Mouse (Mus musculus) right cerebral cortex, postnatal 10 days (tissue): ENCODE measurements around the gene Map3k5.

Experiments
- DNase-seq, 2 experiments: peaks; one replicate each; pipeline ENCODE4 v3.0.0; 2021; ENCODE audit warnings: low spot score in 2 of 2

Gene Map3k5

DNA sequence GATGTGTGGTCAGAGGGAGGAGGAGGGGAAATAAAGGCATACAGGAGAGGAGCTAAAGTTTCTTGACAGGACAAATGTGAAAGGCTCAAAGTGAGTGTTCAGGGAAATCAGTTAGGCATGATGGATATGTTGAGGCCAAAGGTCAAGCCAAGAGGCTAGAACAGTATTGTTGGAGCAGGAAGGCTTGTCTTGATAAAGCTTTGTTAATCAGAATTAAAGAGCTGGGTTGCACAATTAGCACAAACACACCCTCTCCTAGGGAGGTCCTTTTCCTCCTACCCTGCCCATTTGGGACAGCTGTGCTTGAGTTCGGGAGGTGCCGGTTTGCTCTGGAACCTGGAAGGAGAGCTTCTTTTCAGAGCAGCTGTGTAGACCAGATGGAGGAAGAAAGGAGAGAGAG lies 219.2 kb downstream of the Map3k5 start:
- no peak for DNase-seq

DNA sequence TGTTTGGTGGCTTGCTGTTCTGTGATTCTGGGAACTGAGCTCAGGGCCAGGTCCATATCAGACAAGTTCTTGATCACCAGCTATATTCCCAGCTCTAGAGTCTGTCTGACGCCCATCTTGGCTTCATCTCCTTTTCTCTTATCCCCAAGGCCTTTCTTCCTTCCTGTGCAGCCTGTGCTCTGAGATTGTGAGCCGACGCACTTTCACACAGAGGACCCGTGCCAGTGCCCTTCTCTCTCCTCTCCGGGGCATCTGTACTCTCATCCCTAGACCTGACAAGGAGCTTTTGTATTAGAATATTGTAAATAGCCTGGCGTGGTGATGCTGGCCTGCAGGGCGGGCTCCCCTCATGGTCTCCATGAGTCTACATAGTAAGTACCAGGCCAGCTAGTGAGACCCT lies 221.1 kb downstream of the Map3k5 start:
- DNase-seq = no peak

DNA sequence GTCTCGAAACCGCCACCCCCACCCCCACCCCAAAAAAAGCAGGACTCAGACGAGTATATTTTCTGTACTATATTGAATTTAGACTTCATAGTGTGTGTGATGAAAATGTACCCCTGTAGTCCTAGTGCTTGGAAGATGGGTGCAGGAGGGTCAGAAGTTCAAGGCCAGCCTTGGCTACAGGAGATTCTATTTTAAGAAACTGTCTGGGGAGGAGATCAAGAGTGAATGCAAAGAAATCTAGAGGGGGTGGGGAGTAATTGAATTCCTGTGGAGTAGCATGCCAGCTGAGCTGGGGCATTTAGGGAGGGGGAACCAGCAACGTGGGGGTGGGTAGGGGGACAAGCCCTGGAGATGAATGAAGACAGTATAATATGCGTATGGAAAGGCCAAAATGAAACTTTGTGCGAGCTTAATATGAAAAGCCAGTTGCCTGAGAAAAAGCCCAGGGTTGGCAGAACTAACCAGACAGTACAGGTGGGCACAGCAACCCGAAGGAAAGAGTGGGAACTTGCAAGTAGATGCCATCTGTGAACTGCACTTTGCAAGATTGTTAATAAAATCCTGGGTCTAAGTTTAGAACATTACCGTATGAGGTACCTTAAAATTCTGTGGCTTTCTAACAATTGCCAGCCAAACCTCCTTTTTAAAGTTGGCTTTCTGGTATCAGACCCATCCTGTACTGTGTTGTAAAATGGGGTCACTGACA lies 222.9 kb downstream of the Map3k5 start:
- DNase-seq = no peak

DNA sequence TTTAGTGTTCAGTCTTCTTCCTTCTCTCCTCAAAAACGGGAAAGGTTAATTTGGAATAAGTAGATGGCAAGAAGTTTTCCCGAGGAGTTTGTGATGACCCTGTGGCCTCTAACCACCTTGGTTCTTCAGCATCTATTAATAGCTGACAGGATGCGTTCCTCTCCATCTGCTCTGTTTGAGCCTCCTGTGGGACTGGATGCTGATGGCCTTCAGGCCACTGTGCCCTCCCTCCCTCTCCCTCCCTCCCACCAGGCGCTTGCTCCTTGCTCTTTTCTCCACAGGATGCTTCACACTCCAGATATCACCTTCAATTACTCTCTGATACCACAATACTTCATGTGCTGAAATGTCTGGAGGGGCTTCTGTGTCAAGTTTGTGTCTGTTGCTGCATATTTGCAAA lies 224.5 kb downstream of the Map3k5 start:
- DNase-seq = no peak

DNA sequence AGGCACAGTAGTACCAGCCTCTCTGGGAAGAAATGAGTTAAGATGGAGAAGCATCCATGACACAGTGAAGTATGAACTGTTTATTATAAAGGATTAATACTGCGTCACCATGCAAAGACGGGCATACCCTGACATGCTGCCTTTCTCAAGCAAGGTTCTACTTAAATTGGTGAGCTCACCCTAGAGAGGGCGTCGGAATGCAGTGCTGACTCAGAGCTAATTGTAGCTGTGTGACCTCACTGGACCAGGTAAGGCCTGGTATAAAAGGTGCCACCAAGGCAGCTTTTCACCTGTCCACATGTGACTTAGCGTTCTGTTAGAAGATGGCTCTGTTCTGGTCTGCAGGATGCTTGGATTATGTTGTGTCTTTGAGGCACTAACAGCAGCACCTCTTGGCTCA lies 225.0 kb downstream of the Map3k5 start:
- no peak for DNase-seq

DNA sequence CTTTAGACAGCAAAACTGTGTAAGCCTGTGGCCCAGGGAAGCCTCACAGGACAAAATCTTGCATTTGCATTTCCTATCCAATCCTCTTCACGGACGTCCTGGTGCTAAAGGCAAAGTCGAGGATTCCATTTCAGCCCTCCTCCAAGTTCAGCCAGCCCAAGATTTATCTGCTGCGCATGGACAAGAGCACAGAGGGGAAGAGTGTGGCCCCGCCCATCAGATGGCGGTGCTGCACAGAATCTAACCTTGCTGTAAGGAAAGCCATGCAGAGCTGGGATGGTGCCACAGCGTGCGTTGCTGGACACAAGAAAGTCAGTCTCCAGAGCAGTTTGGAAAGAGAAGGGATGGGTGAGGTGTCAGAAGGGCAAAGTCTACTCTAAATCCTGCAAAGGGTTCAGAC lies 226.6 kb downstream of the Map3k5 start:
- no peak for DNase-seq

DNA sequence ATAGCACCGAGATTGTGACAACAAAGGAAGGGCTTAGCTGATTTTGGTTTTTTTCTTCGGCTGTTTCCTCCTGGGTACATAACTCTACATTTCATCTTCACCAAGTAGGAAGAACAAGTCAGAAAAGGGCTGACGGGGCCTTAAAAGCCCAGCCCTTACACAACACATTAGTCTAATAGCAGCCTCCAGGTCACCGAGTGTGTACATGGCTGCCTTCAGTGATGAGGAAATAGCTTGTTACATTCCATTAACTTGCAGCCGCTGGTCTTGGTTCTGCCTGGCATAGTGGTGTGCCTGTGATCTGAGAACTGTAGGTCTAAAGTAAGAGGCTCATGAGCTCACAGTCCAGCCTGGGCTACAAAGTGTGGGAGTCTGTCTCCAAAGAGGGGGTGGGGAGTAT lies 230.5 kb downstream of the Map3k5 start:
- DNase-seq = no peak

DNA sequence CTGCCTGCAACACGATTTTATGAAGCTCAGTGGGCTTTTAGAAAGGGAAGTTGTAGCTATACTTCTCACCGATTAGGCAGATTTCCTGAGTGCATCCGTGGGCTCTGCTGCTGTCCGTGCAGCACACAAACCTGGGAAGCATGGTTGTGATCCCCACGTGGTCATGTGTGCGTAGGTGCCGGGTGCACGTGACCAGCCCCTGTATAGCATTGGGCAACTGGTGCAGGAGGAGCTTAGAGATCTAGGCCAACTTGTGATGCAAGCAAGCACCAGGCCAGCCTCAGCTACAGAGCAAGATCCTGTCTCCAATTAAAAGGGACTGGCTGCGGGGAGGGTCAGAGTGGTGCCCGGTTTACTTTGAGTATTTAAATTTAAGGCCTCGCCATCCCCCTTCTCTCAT lies 232.5 kb downstream of the Map3k5 start:
- DNase-seq = no peak

DNA sequence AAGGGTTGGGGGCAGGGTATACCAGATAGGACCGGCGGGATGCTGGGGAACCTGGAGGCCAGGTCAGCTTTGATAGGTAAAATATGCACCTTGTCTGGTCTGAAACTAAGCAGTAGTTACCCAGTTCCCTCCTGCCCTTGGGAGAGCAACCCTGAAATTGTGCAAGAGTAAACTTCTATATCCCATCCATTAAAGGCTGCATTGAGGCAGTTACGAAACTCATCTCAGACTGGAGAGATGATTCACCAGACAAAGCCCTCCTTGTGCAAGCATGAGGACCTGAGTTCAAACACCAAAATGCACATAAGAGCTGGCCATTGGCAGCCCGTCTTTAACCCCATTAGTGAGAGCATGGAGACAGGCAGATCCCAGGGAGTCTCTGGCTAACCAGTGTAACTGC lies 233.2 kb downstream of the Map3k5 start:
- DNase-seq = no peak

DNA sequence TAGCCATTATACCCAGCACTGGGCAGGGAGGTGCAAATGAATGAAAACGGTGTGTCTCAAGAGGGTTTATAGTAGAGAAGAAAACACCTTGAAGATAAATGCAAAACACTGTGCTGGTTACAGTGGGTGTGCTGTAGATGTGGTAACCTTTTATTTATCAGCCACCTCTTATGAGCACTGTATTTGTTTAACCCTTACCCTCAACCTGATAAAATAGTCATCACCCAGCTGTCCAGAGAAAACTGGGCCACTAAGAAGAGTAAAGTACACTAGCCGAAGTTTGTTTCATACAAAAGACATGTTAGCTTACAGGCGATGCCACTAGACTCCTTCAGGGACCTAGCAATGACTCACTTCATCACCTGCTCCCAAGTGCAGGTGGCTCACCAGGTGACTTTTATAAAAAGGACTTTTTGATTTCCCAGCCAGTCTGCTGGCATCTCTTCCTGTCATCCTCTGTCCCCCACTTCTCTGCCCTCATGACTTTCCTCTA lies 235.0 kb downstream of the Map3k5 start:
- DNase-seq = no peak

DNA sequence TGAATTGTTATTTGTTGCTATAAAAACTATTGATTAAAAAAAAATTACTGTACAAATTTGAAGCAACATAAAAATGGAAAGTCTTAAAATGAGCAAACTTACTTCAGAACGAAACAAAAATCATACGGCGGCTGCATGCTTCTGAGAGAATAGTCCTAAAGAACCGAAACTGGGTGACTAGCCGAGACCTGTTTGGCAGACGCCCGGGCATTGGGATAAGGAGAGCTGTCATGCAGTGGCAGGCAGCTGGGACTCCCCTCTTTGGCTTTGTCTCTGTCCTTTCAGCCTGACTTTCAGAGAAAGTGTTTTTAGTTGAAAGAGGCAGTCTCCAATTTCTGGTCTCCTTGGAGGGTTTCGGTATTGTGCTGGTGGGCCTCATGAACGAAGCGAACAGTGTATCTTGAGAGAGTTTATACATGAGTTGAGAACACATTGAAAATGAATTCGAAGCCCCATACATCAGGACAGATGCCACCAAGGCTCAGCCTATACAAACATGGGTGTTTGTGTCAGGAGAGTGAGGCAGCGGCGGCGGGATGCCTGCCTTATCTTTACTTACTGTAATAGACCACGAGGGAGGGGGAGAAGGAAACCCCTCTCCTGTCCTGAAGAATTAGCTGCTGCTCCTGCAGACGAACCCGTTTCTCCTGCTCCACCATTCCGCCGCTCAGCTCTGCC lies 235.8 kb downstream of the Map3k5 start:
- DNase-seq = no peak

DNA sequence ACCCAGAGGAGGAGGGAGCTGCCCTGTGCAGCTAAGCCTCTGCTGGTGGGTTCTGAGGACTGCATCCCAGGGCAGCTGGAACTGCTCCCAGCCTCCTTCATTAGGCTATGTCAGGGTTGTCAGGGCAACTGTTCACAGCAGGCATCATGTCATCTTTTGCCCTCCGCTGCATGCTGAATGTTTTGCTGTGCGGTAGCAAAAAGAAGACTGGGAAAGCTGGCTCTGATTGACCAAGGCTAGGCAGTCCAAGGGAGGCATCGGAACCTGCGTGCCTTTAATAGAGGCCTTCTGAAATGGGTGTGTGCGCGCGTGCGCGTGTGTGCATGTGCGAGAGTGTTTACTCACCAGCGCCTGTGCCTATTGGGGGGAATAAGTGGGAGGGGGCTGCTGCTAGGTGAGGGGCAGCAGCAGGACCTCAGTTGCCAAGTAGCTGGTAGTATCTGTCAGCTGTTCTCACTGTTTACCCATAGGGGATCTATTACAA lies 236.4 kb downstream of the Map3k5 start:
- DNase-seq = peak; percentile 86 to 91

DNA sequence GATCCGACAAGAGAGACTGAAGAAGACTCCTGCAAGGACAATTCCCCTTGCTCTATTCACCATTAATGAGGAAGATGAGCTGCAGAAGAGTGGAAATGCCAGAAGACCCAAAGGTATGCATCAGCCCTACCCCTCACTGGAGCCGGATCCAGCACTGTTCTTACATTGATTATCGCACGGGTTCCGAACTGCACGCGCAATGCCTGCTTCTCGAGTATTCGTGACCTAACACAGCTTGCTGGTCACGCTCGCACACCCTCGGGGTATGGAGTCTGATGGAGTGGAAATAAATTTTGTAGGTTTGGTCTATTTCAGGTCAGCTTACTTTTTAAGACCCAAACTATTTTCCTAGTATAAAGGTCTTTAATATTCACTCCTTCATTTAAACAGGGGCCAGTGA lies 236.9 kb downstream of the Map3k5 start:
- no peak for DNase-seq

DNA sequence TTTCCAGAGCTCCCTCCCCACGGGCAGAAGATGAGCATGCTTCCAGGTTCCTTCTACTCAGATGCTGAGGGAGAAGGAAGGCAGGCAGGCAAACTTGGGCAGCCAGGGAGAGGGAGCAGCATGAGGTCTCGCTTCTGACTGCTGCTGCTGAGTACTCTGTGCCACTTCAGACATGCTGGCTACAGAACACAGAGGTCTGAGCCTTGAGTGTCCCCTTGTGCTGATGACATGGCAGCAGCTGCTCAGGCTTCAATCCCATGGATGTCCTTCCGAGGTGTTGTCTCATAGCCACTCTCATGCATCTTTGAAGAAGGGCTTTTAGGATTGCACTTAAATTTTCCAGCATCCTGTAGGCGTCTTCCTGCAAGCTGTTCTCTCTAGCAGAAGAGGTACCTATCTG lies 237.5 kb downstream of the Map3k5 start:
- DNase-seq = no peak

DNA sequence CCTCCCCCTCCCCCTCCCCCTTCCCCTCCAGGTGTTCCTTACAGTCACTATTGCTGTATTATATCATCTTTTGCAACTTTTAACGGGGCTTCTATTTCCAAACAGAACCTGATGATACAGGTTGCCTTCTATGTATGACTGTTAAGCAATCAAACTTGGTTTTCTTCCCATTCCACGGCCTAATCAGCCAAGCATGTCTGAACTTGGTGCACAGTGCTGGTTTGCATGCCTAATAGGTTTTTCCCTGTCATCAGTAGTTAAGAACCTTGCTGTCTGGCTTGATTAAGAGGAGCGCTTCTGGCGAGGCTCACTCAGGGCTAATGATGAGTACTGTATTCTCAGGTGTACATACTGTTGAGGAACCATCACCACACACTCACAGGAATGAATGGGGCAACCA lies 239.5 kb downstream of the Map3k5 start:
- no peak for DNase-seq

DNA sequence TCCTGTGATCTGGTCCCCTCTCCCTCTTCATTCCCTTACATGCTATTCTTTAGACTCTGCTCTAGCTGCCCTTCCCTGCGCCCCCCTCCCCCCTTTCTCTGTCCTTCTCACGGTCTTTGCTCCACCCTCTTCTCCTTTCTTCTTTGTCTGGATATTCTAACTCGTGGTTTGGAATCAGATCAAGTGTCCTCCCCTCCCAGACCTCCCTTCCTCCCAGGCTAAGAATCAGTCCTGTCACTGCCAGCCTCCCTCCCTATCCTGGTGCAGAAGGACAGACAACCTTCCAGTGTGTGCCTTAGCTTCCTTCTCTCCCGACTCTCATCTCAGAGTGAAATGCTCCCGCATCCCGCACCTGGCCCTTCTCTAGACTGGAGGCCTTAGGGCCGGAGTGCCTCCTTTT lies 241.8 kb downstream of the Map3k5 start:
- DNase-seq = no peak

DNA sequence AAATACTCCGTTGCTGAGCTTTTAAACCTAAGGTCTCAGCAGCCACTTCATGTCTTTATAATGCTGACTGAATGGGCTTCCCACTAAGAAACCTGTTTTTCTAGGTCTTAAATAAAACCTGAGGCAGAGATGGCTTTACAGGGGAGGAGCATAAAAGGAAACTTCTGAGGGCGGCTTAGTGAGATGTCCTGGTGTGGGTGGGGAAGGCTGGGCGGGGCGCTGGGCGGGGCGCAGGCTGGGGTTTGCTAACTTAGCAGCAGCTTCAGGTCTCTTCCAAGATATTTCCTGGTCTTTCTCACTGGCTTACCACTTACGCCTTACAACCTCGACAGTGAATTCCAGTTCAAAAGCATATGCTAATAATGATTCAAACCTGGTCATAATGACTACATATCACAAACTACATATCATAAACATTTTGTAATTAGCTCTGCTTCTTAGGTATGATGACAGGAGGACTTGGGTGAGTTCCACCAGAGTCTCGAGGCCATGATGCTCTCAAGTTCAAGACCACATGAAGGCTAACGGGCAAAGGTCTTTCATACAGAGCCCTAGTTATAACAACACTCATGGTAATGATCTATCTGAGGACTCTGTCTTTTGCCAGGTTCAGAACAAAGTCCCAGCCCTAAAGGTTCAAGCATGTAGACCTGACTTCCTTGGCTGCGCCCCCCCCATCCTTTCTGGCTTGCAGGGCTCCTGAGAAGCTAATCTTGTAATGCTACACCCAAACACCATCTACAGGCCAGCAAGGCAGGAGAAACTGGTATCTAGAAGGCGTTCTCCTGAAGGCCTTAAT lies 244.7 kb downstream of the Map3k5 start:
- DNase-seq = no peak

DNA sequence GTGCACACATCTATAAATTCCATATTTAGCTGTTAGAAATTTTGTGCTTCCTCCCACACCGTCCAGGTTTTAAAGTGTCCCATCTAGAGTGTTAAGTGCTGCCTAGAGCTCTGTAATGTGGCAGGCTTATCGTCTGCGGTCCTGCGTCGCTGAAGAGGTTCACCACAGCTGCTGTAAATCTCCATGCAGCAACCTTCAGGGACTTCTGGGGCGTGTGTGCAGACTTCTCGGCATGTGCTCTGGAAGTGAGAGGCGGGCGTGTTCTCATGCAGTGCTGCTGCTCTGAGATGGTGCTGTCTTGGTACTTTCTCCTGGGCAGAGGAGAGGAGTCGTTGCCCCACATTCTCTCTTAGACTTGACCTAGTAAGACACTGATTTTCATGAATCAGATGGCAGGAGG lies 246.9 kb downstream of the Map3k5 start:
- DNase-seq = no peak

DNA sequence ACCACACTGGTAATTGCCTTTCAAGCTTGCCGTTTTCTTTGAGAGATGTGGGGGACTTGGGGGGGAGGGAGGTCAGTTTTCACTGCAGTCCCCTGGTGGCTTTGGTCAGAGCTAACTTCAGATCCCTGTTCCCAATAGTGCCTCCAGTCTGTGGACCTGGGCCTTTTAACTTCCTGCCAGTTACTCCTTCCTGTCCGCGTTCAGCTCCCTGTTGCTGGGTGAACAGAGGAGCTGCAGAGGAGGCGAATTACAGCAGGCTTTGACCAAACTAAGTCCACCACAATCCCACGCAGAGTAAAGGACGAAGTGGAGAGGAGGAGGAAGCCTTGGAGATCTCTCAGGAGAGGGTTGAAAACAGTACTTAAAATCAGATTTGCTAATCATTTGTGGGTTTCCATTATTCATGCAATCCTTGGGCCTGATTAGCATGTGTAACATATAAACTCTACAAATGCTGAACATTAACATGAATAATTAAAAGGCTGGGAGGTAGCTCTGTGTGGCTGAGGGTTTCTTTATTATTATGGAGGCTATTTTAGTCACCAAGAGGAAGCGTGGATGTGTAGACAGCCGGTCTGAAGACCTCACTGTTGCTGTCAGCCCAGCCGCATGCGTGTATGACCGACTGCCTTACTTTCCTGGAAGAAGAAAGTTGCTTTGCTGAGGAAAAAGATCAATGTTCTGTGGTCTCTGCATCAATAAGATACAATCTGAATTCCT lies 247.6 kb downstream of the Map3k5 start:
- DNase-seq = no peak

DNA sequence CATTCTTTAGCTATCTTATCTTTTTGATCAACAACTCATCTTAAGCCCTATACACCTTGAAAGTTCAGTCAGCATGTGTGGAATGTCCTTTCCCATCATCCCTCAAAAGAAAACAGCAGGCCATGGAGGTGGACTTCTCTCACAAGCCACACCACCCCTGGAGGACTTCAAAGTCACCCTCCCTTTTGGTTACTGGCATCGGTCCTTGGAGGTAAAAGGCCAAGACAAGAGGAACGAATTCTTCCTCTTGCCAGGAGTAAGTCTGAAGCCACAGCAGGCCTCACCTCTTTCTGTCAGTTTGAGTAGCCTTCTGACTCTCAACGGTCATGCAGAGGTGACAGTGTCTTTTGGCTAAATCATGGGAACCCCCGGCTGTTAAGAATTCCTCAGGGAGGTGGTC lies 250.1 kb downstream of the Map3k5 start:
- DNase-seq = no peak

DNA sequence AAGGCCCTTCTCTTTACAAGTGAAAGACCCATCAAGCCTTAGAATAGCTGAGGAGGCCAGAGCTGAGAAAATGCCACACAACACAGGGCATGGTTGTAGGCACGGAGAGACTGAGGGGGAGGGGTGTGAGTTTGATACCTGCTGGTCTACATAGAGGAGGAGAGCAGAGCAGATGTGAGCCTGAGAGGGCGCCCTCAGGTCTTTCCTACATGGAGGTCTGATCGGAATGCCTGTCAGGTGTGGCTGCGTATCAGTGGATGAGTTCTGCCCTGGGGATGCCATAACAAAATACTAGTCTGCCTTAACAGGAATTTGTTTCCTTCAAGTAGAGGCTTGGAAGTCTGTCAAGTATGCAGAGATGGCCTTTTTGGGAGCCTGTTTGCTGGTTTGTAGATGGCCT lies 251.0 kb downstream of the Map3k5 start:
- no peak for DNase-seq

DNA sequence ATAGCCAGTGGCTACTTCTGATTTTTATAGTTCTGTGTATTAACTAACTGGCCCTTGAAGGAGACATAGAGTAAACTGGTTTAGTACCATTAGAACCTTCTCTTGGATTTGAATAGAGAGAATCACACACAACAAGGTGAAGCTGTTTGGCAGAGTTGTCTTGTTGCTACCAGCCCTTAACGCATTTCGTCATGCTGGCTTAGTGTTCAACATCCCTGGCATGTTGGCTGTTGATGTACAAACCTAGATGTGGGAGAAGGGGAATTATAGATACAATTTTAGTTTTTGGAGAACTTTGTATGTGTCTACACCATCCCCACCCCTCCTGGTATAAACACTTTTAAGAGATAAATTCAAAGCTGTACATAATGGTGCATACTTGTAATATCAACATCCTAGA lies 251.5 kb downstream of the Map3k5 start:
- DNase-seq = no peak
